24 mouse cellular contexts compared by ENCODE assay signal in the genomic region with DNA sequence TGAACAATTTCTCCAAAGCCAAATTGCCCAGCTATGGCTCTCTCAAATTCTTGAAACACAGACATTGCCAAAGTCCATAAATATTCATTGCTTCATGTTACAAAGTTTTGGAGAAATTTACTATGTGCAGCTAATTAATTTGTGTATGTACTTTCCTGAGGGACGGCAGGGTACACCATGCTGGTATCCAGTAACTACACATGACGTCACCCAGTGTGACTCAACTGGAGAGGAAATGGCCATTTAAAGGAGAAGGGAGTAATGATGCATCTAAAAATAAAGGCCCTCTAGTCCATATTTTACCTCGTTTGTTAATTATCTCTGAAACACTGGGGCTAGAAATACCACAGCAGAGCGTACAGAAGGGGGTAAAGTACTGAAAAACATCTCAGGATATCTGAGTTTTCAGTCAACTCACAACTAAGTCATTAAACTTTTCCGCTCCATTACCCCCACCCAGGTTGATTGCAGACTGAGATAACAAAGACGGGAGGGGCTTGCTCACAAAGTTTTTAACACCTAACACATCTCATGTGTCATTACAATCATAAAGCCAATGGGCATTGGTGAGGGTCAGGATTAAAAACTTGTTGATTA.
"Had no signal": no experiment of that assay in that cellular context is flagged by ENCODE, and none has a peak within 500 bp of the region (broad histone marks: within the 10 kb centered on the region; RNA-seq: fewer than 3 reads in every experiment).

No protein-coding gene starts in this region.

- H3K9me3 ChIP-seq: kidney, embryonic 15.5 days; liver, embryonic 12.5 days; liver, embryonic 15.5 days; lung, embryonic 15.5 days; midbrain, embryonic 10.5 days; midbrain, embryonic 13.5 days; neural tube, embryonic 13.5 days had no signal

- H3K4me3 ChIP-seq: kidney, embryonic 15.5 days; layer of hippocampus, adult 2 months; liver, embryonic 12.5 days; liver, embryonic 15.5 days; lung, embryonic 15.5 days; megakaryocyte, embryonic 14.5 days; midbrain, embryonic 10.5 days; midbrain, embryonic 13.5 days; myocyte; neural tube, embryonic 13.5 days had no signal

- ATAC-seq: intestine, embryonic 16.5 days; liver, embryonic 12.5 days; midbrain, embryonic 13.5 days; midbrain, embryonic 16.5 days had no signal

- DNase-seq: kidney, adult 2 months; kidney, postnatal 25 days; left cerebral cortex, postnatal 4 days; liver; lung, adult 18-20 months; lung, postnatal 10 days; lung, postnatal 36 days; right cerebral cortex, adult 18-20 months; right cerebral cortex, postnatal 14 days; right cerebral cortex, postnatal 4 days; thymus, postnatal 36 days had no signal

- H3K9ac ChIP-seq: kidney, embryonic 15.5 days; liver, embryonic 12.5 days; liver, embryonic 15.5 days; lung, embryonic 15.5 days; midbrain, embryonic 13.5 days; neural tube, embryonic 13.5 days had no signal

- H3K27ac ChIP-seq: kidney, embryonic 15.5 days; layer of hippocampus, adult 2 months; liver, embryonic 12.5 days; liver, embryonic 15.5 days; lung, embryonic 15.5 days; midbrain, embryonic 10.5 days; midbrain, embryonic 13.5 days; neural tube, embryonic 13.5 days; stomach, postnatal 0 days had no signal

- H3K27me3 ChIP-seq: kidney, embryonic 15.5 days; liver, embryonic 12.5 days; liver, embryonic 15.5 days; lung, embryonic 15.5 days; megakaryocyte, embryonic 14.5 days; midbrain, embryonic 13.5 days; neural tube, embryonic 13.5 days had no signal

- H3K36me3 ChIP-seq: kidney, embryonic 15.5 days; liver, embryonic 12.5 days; liver, embryonic 15.5 days; lung, embryonic 15.5 days; midbrain, embryonic 10.5 days; midbrain, embryonic 13.5 days; neural tube, embryonic 13.5 days had no signal

- H3K4me1 ChIP-seq: liver, embryonic 12.5 days; liver, embryonic 15.5 days; lung, embryonic 15.5 days; megakaryocyte, embryonic 14.5 days had no signal

- H3K4me2 ChIP-seq: kidney, embryonic 15.5 days; liver, embryonic 12.5 days; liver, embryonic 15.5 days; lung, embryonic 15.5 days; midbrain, embryonic 13.5 days; neural tube, embryonic 13.5 days had no signal
